Mouse (Mus musculus): ENCODE data around the gene Olfr62.

GRCm38 (mm10) chr4:118642346-118643190, 16.2 kb upstream of the Olfr62 start:
- no peak for TF ChIP-seq USF1 (IDR thresholded peaks at IDR 0.05; ENCODE audit: low read depth)
- no peak for TF ChIP-seq MYOD1 (IDR thresholded peaks at IDR 0.05; ENCODE audit: control insufficient read depth in 1 of 3, insufficient read length in 2 of 3, low read depth in 2 of 3)
- no peak for TF ChIP-seq E2F4 (IDR thresholded peaks at IDR 0.05; ENCODE audit: insufficient read depth)
- no peak for TF ChIP-seq TCF12 (IDR thresholded peaks at IDR 0.05; ENCODE audit: insufficient read depth, poor library complexity, severe bottlenecking)
- no peak for TF ChIP-seq MAX (IDR thresholded peaks at IDR 0.05; ENCODE audit: low read depth)
- TF ChIP-seq POLR2A (IDR thresholded peaks at IDR 0.05; ENCODE audit: insufficient read length, low read depth) = no peak
- no peak for TF ChIP-seq MYOG (IDR thresholded peaks at IDR 0.05; ENCODE audit: control insufficient read depth in 1 of 3, insufficient read depth in 1 of 3, insufficient read length in 2 of 3, low read depth in 2 of 3)
- TF ChIP-seq REST (IDR thresholded peaks at IDR 0.05; ENCODE audit: insufficient read depth, insufficient read length) = no peak

Measured in myocyte (in vitro differentiated cells).